Mouse (Mus musculus): ENCODE data around the gene Tgif1.

DNA sequence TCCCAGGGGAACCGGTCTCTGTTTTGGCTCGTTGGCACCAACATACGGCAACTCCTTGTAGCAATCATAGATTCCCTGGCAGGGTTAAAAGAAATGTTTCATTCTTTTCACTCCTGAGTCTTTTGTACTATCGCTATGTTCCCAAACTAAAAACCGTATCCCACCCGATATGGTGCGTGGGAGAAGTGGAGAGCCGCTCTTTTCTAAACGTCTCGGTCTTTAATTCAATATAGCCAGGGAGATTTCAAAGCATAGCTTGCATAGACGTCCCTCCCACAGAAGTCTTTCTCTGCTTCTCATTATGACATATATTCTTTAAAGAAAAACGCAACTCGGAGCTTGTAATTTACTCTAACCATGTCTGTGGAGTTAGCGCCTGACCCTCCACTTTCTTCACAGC is 51.3 kb downstream of the Tgif1 start:
- TF ChIP-seq CTCF (IDR thresholded peaks at IDR 0.05; ENCODE audit: low read depth, low read length) (no peak), POLR2A (IDR thresholded peaks at IDR 0.05; ENCODE audit: insufficient read depth, low read length) (no peak)
